Mouse (Mus musculus) lung, postnatal 0 days (tissue): Measurements from ENCODE around the gene Chchd1.

Experiments
- CTCF ChIP-seq: IDR thresholded peaks from 2 replicates; pipeline ENCODE4 v1.5.1; 2016; ENCODE audit warnings: antibody characterized with exemption, mild to moderate bottlenecking
- EP300 ChIP-seq: IDR thresholded peaks from 2 replicates; pipeline ENCODE4 v1.6.1; 2016; ENCODE audit warnings: antibody characterized with exemption, mild to moderate bottlenecking, control low read depth

DNA sequence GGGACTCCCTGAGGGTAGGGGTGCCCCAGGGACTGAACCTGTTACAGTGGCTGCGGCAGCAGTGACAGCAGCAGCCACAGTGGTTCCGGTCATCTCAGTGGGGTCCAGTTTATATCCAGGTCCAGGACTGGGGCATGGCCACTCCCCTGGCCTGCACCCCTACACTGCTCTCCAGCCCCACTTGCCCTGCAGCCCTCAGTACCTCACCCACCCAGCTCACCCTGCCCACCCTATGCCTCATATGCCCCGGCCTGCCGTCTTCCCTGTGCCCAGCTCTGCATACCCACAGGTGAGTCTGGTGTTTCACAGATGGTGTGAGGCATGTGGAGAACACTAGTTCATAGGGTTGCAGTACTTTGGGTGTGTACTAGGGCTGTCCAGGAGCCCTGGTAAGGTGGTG lies 18.6 kb downstream of the Chchd1 start:
- TF ChIP-seq CTCF = no peak
- no peak for TF ChIP-seq EP300
